Mouse (Mus musculus) embryonic fibroblast, embryonic 13.5 days (primary cell): ENCODE results near the gene Gm20388. TPM values are rescaled to one million over a fixed set of nuclear protein-coding genes. Genes with fewer than 3 reads are reported as not detected.

Experiments used
- H3K27ac ChIP-seq: 2 replicates; pipeline ENCODE4 v1.5.1; 2012; ENCODE audit warnings: low read length, control low read depth, inconsistent platforms; ENCODE audit not compliant: insufficient read depth
- H3K4me1 ChIP-seq: 2 replicates; pipeline ENCODE4 v1.6.1; 2011; ENCODE audit warnings: low read length; ENCODE audit not compliant: control insufficient read depth, insufficient read depth
- H3K4me3 ChIP-seq: 2 replicates; pipeline ENCODE4 v1.5.1; 2011; ENCODE audit warnings: mild to moderate bottlenecking, control low read depth, low read length; ENCODE audit not compliant: insufficient read depth
- CTCF ChIP-seq: IDR thresholded peaks from 2 replicates; pipeline ENCODE4 v1.5.1; 2011; ENCODE audit warnings: mild to moderate bottlenecking, control low read depth, low read length, moderate library complexity, borderline replicate concordance; ENCODE audit not compliant: insufficient read depth
- POLR2A ChIP-seq: IDR thresholded peaks from 2 replicates; pipeline ENCODE4 v1.6.1; 2011; ENCODE audit warnings: low read depth, mild to moderate bottlenecking, control low read depth, low read length, moderate library complexity
- polyA plus RNA-seq: library from polyadenylated mRNA; stranded (reverse); fragments of >200 nt; gene quantifications from 2 replicates; pipeline ENCODE4 v1.2.4, GENCODE M21; 2011; ENCODE audit warnings: low read depth; ENCODE audit not compliant: missing spikeins, insufficient read length

Gene Gm20388
- polyA plus RNA-seq, 1 experiment: 82.8 TPM

GRCm38 (mm10) chr8:122415554-122415953 lies 2504.9 kb downstream of the Gm20388 start:
- Histone ChIP-seq H3K4me3 (no peak overlapping the region), H3K27ac (no peak overlapping the region), H3K4me1 (peaks cover 3% of the 10 kb centered on the region; the same call in 1 of the 2 replicates)
- no peak for TF ChIP-seq CTCF
- no peak for TF ChIP-seq POLR2A

GRCm38 (mm10) chr8:122419881-122420555 lies 2509.4 kb downstream of the Gm20388 start:
- TF ChIP-seq CTCF (no peak), POLR2A (no peak)
- no peak overlapping the region for H3K27ac ChIP-seq
- peaks cover 7% of the 10 kb centered on the region; the same call in 1 of the 2 replicates for H3K4me1 ChIP-seq
- H3K4me3 ChIP-seq: no peak overlapping the region

GRCm38 (mm10) chr8:122421376-122422070 lies 2510.9 kb downstream of the Gm20388 start, which contains the start of gene Il17c:
TSS of gene Il17c (plus strand) at chr8:122422020.
- no peak within 1 kb of the TSS for H3K4me3 ChIP-seq
- no peak within 1 kb of the TSS for H3K27ac ChIP-seq
- H3K4me1 ChIP-seq: peaks cover 7% of the 10 kb centered on the region; the same call in 1 of the 2 replicates
- TF ChIP-seq CTCF (no peak), POLR2A (no peak)

DNA sequence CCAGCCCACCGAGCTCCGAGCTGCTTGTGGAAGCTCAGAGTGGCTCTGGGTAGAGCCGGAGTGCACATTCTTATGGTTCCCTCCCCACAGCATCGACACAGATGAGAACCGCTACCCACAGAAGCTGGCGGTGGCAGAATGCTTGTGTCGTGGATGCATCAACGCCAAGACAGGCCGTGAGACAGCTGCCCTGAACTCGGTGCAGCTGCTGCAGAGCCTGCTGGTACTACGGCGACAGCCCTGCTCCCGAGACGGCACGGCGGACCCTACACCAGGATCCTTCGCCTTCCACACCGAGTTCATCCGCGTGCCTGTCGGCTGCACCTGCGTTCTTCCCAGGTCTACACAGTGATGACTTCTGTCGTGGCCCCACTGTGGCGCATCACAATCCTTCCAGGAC lies 2512.6 kb downstream of the Gm20388 start:
- Histone ChIP-seq H3K4me1 (peaks cover 7% of the 10 kb centered on the region; the same call in 1 of the 2 replicates), H3K27ac (no peak overlapping the region), H3K4me3 (no peak overlapping the region)
- no peak for TF ChIP-seq POLR2A
- no peak for TF ChIP-seq CTCF

DNA sequence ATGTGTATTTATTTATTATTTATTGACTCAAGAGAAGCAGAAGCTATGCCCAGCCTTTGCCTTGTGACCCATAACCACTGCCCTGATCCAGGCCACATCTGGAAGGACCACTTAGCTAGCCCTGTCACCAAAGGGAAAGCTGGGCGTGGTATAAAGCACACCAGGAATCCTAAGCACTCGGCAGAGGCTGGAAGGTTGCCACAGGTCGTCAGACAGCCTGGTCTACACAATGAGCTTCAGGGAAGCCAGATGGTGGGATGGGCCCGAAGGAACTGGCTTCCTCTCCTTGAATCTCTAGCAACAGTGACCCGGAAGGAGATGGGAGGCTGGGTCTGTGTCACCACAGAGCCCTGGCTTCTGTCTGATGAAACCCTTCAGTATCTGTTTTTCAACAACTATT lies 2513.0 kb downstream of the Gm20388 start:
- no peak for TF ChIP-seq CTCF
- no peak for TF ChIP-seq POLR2A
- Histone ChIP-seq H3K4me1 (peaks cover 7% of the 10 kb centered on the region; the same call in 1 of the 2 replicates), H3K4me3 (no peak overlapping the region), H3K27ac (no peak overlapping the region)

GRCm38 (mm10) chr8:122426145-122426544 lies 2515.5 kb downstream of the Gm20388 start:
- H3K4me1 ChIP-seq: 0 out of 2 replicates have a peak, but pooled peaks cover 4% of the 10 kb centered on the region
- no peak overlapping the region for H3K4me3 ChIP-seq
- TF ChIP-seq POLR2A: no peak
- no peak for TF ChIP-seq CTCF
- H3K27ac ChIP-seq: no peak overlapping the region

DNA sequence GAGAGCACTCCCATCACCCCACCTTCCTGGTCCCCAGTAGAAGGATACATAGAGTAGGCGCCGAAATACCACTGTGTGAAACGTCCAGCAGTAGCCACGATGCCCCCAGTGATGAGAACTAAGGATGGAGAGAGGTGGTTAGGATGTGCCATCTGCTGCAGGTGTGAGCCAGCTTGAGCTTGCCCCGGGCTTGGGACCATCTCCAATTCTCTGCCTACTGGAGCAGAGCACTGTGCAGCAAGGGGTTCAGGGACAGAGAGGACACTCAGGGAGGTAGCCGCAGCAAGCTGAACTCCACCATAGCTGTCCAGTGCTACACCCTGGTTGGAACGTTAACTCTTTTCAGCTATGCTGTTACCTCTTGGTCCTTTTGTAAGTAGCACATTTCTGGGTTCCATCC lies 2517.0 kb downstream of the Gm20388 start:
- TF ChIP-seq POLR2A (no peak), CTCF (no peak)
- H3K27ac ChIP-seq: no peak overlapping the region
- 0 out of 2 replicates have a peak, but pooled peaks cover 4% of the 10 kb centered on the region for H3K4me1 ChIP-seq
- H3K4me3 ChIP-seq: no peak overlapping the region

DNA sequence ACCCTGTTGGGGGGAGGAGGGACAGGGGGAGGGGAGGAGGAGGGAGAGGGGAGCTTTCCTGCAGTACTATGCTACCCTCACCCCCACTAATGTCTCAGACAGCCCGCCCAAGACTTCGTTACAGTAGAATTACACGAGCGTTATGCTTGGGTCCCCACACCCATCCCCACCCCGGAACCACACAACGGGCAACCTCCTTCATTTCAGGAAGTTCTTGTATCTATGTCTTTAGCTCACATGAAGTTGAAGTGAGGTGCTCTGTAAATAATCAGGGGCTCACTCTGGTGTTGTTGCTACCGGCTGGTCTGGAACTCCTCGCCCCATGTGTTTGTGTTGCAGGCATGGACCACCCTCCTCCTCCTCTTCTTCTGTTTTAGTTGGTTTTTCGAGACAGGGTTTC lies 2517.5 kb downstream of the Gm20388 start:
- no peak overlapping the region for H3K27ac ChIP-seq
- TF ChIP-seq POLR2A (no peak), CTCF (no peak)
- H3K4me1 ChIP-seq: 0 out of 2 replicates have a peak, but pooled peaks cover 4% of the 10 kb centered on the region
- H3K4me3 ChIP-seq: no peak overlapping the region

- H3K4me3 ChIP-seq: no peak overlapping the region
- H3K4me1 ChIP-seq: no peaks in the 10 kb centered on the region
- no peak for TF ChIP-seq CTCF
- no peak for TF ChIP-seq POLR2A
- no peak overlapping the region for H3K27ac ChIP-seq
Measured at GRCm38 (mm10) chr8:122430058-122430636, 2519.5 kb downstream of the Gm20388 start.
